Mouse (Mus musculus) C2C12 (cell line): ENCODE data around the gene Arhgap30.

Experiments used
- CTCF ChIP-seq: IDR thresholded peaks from one replicate; pipeline ENCODE4 v1.5.1; 2011; ENCODE audit not compliant: control insufficient read depth, insufficient read depth, insufficient read length
- FOSL1 ChIP-seq: IDR thresholded peaks from one replicate; pipeline ENCODE4 v1.8.0; 2011; ENCODE audit warnings: mild to moderate bottlenecking, low read length; ENCODE audit not compliant: poor library complexity, insufficient read depth, severe bottlenecking
- MAX ChIP-seq: IDR thresholded peaks from one replicate; pipeline ENCODE4 v1.6.1; 2011; ENCODE audit warnings: mild to moderate bottlenecking, control low read depth

DNA sequence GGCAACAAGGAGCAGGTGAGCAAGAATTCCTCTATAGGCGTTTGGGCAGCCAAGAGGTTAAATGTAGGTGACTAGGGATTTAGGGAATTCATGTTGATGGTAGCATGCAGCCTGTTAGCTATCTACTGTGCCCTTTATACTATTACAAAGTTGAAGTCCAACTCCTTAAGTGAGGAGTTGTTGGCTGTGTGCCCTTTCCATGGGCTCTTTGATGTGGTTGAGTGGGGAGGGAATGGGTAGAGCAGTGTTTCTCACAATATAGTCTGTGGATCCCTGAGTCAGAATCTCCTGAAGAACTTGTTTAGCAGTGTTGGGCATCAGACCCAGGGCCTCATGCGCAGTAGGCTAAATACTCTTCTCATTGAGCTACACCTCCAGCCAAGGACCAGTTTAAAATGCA lies 31.9 kb upstream of the Arhgap30 start:
- TF ChIP-seq FOSL1, result no peak
- TF ChIP-seq CTCF, result no peak
- no peak for TF ChIP-seq MAX
